Mouse (Mus musculus) spleen, adult 18-20 months (tissue): ENCODE results near the gene Inpp5k.
"Not testable (repeated sequence)": the region's sequence is repeated elsewhere in the genome, so short reads cannot be mapped to it uniquely, and the experiment has no call there.

Experiments
- DNase-seq, 2 experiments: peaks; one replicate each; pipeline ENCODE4 v3.0.0; 2022; ENCODE audit warnings: mixed read lengths in 2 of 2

Gene Inpp5k

DNA sequence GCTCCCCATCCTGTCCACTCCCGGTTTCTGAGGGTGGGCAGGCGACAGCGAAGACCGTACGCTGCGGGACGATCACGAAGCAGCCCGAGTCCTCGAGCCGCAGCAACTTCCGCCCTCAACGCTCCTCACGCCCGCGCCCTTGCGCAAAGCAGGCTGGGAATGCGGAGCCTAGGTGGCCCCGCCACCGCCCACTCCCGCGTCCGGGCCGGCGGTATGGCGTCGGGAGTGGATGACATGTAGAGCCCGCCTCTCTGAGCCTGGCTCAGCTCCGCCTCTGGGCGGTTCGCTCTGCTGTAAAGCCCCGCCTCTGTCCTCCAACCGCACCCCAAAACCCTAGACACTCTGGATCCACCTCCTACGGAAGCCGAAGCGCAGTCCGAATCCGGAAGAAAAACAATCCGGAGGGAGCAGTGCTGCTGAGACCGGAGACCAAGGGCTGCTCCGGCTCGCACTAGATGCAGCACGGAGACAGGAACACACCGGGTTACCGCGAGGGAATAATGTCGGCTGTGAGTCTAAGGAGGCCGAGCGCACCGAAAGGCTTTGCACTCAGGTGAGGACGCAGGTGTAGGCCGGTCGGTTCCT is at the start of gene Inpp5k:
Gene Inpp5k, plus strand, starts transcription at position 344 of the 585 bp plus-strand sequence.
- DNase-seq: peak; percentile 92 to 95

DNA sequence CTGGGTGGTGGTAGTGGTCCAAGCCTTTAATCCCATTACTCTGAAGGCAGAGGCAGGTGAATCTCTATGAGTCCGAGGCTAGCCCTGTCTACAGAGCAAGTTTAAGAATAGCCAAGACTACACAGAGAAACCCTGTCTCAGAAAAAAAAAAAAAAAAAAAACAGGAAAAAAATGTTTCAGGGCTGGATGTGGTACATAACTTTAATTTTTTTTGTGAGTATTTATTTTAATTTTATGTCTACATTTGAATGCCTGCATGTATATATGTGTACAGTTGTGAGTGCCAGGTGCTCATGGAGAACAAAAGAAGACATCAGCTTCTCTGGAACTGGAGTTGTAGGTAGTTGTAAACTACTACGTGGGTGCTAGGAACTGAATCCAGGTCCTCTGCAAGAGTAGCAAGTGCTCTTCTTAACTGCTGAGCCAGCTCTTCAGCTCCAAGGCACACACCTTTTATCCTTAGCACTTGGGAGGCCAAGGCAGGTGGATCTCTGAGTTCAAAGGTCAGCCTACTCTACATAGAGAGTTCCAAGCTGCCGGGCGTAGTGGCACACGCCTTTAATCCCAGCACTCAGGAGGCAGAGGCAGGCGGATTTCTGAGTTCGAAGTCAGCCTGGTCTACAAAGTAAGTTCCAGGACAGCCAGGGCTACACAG is 49.2 kb upstream of the Inpp5k start:
- DNase-seq: no peak

GRCm38 (mm10) chr11:75583521-75583920 is 47.3 kb upstream of the Inpp5k start:
- DNase-seq: no peak

DNA sequence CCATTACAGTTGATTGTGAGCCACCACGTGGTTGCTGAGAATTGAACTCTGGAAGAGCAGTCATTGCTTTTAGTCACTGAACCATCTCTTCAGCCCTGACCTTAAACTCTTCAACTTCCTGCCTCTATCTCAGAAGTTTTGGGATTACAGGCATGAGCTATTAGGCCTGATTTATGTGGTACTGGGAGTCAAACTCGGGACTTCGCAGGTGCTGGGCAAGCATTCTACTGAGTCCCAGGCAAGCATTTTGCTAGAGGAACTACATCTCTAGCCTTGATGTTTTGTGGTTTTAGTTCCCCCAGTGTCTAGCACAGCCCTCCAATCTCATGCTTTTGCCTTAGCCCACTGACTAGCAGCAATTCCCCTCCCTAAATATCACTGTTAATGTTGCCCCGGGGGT is 45.7 kb upstream of the Inpp5k start:
- no peak for DNase-seq

- no peak for DNase-seq
These were observed 44.8 kb upstream of the Inpp5k start for GRCm38 (mm10) chr11:75585978-75586377.

DNA sequence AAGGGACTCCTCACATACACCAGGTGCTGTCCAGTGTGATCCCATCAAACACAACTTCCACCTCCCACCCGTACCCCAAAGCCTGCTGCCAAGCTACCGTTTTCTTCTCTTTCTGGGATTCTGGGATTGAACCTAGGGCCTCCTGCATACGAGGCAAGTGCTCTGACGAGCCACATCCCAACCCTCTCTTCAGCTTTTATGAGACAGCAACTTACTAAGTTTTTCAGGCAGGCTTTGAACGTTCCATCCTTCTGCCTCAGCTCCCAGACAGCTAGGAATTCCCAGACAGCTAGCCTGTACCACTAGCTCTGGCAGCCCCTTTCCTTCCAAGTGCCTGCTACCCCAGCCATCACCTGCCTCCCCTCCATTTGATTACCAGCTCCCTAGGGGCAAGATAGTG is 43.8 kb upstream of the Inpp5k start:
- DNase-seq: no peak

DNA sequence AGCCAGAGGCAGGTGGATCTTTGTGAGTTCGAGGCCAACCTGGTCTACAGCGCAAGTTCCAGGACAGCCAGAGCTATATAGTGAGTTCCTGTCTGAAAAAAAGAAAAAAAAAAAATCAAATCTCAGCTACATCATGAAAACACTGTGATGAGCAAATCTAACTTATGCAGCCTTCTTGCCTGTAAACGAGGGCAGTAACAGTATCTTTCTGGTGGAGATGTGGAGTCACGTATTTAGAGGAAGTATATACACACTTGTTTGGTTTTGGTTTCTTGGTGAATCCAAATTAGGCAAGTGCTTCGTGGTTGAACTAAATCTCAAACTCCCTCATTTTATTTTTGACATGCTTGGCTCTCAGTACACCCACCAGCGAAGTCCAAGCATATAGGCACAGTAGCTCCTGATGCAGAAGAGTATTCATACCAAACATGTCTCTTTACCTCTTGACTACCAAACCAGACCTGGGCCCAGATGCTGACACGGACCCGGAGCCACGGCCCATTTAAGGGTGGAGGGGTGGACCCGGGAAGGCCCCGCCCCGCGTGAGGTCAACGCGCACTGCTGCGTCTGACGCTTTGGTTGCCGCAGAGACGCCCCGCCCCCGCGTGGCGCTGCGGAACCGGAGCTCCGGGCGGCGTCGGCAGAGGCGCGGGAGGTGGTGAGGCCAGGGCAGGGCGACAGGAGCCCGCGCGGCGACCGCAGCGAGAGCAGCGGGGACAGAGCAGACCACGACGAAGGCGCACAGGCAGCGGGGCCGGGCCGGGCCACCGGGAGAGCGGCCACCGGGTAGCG is 43.1 kb upstream of the Inpp5k start, which contains the start of gene Pitpna:
Gene Pitpna, plus strand, starts transcription at position 605 of the 792 bp plus-strand sequence.
- DNase-seq: peak; percentile 95 to 97

DNA sequence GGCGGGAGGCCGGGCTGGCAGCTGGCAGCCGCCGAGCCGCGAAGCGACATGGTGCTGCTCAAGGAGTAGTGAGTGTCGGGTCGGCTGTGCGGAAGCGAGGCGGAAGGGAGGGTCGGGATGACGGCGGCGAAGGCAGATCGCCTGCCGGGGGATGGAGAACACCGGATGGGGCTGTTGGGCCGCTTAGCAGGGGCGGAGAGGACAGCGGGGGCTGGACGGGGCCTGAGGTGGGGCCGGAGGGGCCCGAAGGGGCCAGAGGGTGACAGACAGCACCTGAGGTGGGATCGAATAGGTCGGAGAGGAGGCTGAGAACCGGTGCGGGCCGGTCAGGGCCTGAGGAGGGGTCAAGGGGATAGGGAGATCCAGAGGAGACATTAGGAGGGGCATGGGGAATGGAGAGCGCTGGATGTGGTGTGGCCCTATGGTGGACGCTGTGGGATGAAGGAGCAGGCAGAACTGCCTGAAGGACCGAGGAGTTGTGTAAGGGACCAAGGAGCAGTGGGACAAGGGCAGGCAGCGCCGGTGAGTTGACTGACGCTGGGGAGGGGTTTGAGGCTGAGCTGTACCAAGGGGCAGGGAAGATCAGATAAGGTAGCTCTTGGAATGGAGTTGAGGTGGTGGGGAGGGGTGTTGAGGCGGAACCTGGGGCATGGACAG is 42.4 kb upstream of the Inpp5k start:
- DNase-seq: no peak

DNA sequence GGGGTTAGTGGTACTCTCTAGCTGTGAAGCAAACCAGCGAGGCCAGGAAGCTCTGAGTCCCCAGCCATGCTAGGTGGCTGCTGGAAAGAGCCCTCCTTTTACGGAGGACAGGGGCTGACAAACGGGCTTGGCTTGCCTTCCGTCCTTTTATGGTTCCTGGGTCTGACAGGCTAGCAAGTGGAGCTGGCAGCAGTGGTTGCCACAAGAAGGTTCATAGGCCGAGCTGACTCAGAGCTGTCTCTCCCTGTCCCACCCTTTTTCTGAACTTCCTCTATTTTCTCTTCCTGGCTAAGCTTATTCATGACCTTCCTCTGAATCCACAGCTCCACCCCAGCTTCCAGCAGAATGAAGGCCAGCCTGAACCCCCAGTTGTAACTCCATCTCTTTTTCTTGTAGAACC is 38.2 kb upstream of the Inpp5k start:
- no peak for DNase-seq

DNA sequence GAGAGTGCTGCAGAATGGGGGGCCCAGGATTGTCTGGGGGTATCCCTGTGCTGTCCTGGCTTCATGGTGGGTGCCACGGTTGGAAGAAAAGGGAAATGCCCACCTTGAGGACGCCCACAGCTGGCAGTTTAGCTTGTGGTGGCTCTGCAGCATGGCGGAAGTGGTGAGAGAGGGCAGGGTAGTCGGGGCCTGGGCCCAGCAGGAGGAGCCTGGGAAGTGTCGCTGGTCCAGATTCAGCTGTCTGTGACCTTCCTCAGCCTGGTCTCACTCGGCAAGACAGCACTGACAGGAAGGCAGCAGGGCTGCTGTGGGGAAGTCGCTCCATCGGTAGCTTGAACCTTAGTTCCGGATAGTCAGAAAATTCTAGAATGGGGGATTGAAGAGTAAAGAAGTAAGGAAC is 36.4 kb upstream of the Inpp5k start:
- peak; percentile 35 to 50 for DNase-seq

- DNase-seq: no peak
These were observed 35.4 kb upstream of the Inpp5k start for GRCm38 (mm10) chr11:75595404-75595803.

- no peak for DNase-seq
These were observed 35.0 kb upstream of the Inpp5k start for GRCm38 (mm10) chr11:75595816-75596215.

GRCm38 (mm10) chr11:75596726-75597255 is 34.0 kb upstream of the Inpp5k start:
- no peak for DNase-seq

GRCm38 (mm10) chr11:75598004-75598403 is 32.8 kb upstream of the Inpp5k start:
- DNase-seq: no peak

DNA sequence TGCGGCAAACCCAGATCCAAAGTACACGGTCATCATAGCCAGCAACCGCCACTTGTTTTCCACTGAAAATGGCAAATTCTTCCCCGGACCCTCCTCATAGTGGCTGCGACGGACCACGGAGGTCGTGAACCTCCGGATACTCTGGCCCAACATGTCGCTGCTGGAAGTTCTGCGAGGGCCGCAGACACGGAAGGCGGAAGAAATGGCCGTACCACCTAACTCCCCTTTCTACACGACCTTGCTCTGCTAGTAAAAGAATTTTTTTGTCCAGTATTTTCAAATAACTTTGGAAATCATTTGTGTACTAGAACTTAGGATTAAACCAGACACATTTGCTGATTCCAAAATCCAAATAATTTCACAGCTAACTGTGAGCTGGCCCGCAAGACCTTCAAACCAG is 31.0 kb upstream of the Inpp5k start:
- DNase-seq: not testable (repeated sequence)

GRCm38 (mm10) chr11:75604826-75605225 is 26.0 kb upstream of the Inpp5k start:
- no peak for DNase-seq

DNA sequence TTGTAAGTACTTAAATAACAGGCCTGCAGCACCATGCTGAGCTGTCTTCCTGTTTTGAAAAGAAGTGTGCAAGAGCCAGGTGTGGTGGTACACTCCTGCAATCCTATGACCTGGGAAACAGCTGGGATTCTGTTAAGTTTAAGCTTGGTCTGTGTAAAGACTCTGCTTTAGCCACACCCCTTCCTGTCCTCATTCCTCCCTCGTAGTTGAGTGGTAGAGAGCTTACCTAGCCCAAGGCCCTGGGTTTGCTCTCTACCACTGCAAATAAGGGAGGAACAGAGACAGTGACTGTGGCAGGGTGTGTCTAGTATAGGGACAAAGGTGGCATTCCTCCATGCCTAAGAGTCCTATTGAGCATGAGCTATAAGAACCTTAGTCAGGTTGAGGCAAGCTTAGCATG is 25.5 kb upstream of the Inpp5k start:
- no peak for DNase-seq

DNA sequence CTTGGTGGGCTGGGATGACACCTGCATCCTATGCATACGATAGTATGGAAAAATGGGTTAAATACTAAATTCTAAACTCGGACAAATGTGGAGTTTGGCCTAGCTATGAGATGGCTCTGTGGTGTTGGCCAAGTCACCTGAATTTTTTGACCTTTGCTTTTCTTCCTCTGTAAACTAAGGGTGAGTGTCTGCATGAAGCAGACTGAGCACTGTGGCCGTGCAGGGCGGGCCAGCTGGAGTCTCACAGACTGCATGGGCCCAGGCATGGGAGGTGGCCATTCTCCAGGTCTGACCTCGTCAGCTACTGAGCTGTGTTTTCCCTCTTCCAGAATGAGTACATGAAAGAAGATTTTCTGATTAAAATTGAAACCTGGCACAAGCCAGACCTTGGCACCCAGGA is 22.0 kb upstream of the Inpp5k start:
- no peak for DNase-seq

DNA sequence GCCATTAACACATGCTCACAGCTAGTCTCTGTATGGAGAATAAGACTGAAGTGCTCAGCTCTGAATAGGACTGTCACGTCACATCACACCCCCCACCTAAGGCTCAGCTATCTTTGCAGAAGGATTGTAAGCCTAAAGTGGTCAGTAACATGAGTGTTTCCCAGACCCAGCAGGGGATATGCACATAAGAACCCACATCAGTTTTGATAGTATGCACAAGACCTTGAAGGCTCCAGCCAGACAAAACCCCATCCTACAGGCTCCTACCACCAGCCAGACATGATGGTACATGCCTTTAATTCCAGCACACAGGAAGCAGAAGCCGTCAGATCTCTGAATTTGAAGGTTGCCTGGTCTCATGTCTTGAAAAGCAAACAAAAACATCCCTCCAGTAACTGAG is 20.8 kb upstream of the Inpp5k start:
- DNase-seq: no peak

DNA sequence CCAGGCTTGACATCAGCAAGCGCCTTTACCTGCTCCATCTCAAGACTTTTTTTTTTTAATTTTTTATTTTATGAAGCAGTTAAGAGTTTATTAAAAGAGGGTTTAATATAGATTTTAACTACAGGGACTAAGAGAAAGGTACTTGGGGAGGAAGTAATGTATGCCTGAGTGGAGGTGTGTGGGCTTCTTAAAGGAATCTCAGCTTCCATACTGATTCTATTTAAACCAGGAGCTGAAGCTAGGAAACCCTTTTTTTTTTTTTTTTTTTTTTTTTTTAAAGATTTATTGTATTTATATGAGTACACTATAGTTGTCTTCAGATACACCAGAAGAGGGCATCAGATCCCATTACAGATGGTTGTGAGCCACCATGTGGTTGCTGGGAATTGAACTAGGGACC is 16.0 kb upstream of the Inpp5k start:
- DNase-seq: no peak

DNA sequence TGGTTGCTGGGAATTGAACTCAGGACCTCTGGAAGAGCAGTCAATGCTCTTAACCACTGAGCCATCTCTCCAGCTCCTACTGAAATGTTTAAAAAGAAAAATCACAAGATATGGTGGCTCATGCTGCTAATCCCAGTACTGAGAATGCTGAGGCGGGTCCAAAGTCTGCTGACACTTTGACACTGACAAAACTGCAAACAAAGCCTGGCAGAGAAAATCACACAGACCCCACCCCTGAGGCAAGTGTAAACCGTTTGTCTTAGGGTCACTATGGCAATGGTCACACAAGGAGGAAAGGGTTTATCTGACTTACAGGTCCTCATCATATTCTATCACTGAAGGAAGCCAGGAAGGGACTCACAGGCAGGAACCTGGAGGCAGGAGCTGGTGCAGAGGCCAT is 15.2 kb upstream of the Inpp5k start:
- no peak for DNase-seq

DNA sequence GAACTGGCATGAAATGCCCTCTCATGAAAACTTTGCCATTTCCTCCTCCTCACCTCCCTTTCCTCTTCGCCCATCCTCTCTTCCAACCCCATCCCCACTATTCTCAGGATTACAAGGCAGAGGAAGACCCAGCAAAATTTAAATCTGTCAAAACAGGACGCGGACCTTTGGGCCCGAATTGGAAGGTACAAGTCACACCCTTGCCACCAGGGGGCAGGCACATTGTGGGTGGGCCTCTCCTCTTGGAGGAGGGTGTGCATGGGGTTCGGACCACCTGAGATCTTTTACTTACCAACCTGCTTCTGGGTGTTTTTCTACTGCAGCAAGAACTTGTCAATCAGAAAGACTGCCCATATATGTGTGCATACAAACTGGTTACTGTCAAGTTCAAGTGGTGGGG is 11.7 kb upstream of the Inpp5k start:
- DNase-seq: peak in 1 of 2 experiments; percentile 44

DNA sequence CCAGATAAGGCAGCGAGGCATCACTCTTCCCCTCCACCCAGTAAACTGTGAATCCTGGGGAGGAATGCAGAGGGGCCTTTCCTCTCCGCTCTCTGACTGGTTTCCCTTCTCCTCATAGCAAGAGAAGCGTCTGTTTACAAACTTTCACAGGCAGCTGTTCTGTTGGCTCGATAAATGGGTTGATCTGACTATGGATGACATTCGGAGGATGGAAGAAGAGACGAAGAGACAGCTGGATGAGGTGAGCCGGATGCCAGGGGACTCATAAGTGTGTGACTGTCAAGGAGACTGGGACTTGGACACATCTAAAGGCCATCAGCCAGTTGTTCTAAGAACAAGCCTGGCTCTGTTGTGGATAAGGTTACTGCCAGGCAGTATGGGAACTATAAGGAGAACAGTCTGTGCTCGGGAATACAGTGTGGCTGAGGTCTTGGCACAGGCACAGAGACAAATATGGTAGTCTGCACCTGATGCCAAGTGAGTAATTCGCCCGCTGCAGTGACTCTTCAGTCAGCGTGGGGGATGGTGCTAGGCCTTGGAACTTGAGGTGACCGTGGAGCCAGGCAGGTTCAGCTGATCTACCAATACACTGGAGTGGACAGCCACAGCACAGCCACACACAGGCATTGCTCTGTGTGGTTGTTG is 10.5 kb upstream of the Inpp5k start:
- no peak for DNase-seq
